Mouse (Mus musculus) brain, embryonic 14.5 days (tissue): Measurements from ENCODE around the gene Zmpste24.

ENCODE experiments used
- CTCF ChIP-seq: fragments of 200-500 bp; IDR thresholded peaks from 2 replicates; pipeline ENCODE4 v1.5.1; 2012; ENCODE audit warnings: inconsistent platforms, mild to moderate bottlenecking, moderate library complexity, borderline replicate concordance; ENCODE audit not compliant: insufficient read depth, insufficient read length; ENCODE audit errors: extremely low read depth
- POLR2A ChIP-seq: fragments of 200-500 bp; IDR thresholded peaks from 2 replicates; pipeline ENCODE4 v1.6.1; 2012; ENCODE audit warnings: mild to moderate bottlenecking, inconsistent platforms, borderline replicate concordance; ENCODE audit not compliant: poor library complexity, insufficient read depth, insufficient read length, severe bottlenecking; ENCODE audit errors: extremely low read depth

- TF ChIP-seq CTCF (no peak), POLR2A (no peak)
Measured at GRCm38 (mm10) chr4:121080395-121080794, 17.6 kb downstream of the Zmpste24 start.
